Comparison of ENCODE assay signal across 9 mouse cellular contexts in the genomic region with DNA sequence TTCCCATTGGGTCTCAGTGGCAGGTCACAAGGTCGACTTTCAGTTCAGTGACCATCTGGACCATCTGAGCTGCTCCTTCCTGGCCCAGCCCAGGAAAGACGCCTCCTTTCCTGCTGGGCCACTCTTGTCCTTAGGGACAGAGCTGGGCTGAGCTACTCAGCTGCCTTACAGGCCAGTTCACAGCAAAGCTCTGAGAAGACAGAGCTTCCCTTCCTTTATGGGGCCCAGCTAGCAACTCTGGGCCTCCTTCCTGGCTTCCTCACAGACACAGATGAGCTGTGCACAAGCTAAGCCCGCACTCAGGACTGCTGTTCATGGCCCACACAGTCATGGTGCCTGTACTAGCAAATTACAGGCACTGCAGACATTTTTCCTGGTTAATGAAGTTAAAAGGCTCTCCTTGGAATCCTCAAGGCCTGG. TPM values are rescaled to one million over a fixed set of nuclear protein-coding genes. Genes with fewer than 3 reads are reported as not detected.
A peak's percentile ranks its signal among the peaks of the same experiment; 100 is the strongest.
DNase-seq lines count a peak whose midpoint lies in the region; ATAC-seq lines count a peak whose summit lies in the region.
"Had no signal": no experiment of that assay in that cellular context is flagged by ENCODE, and none has a peak within 500 bp of the region (broad histone marks: within the 10 kb centered on the region; RNA-seq: fewer than 3 reads in every experiment).

No protein-coding gene starts in this region.

- H3K9me3 ChIP-seq in megakaryocyte, embryonic 14.5 days: no peaks in the 10 kb centered on the region
- H3K9me3 ChIP-seq in heart, embryonic 13.5 days: peaks cover 3% of the 10 kb centered on the region; the same call in 1 of the 2 replicates
- no peaks in the 10 kb centered on the region for H3K9me3 ChIP-seq in stomach, embryonic 15.5 days

- peaks cover 98% of the 10 kb centered on the region for H3K4me1 ChIP-seq in megakaryocyte, embryonic 14.5 days
- H3K4me1 ChIP-seq in heart, embryonic 13.5 days: peaks cover 74% of the 10 kb centered on the region
- peaks cover 25% of the 10 kb centered on the region for H3K4me1 ChIP-seq in stomach, embryonic 15.5 days

- peaks cover 99% of the 10 kb centered on the region for H3K36me3 ChIP-seq in megakaryocyte, embryonic 14.5 days (replicated peaks; ENCODE audit: low read length)
- H3K36me3 ChIP-seq in heart, embryonic 13.5 days: peaks cover 5% of the 10 kb centered on the region
- no peaks in the 10 kb centered on the region for H3K36me3 ChIP-seq in stomach, embryonic 15.5 days

- peak overlapping the region; percentile 51 for H3K4me3 ChIP-seq in megakaryocyte, embryonic 14.5 days (replicated peaks)
- H3K4me3 ChIP-seq in heart, embryonic 13.5 days: no peak overlapping the region
- H3K4me3 ChIP-seq in stomach, embryonic 15.5 days (replicated peaks): no peak overlapping the region
- H3K4me3 ChIP-seq: myocyte had no signal

- H3K9ac ChIP-seq in heart, embryonic 13.5 days: 0 out of 2 replicates have a peak overlapping the region, but pooled peaks have one; percentile 0
- H3K9ac ChIP-seq in stomach, embryonic 15.5 days: no peak overlapping the region

- no peaks in the 10 kb centered on the region for H3K27me3 ChIP-seq in megakaryocyte, embryonic 14.5 days (replicated peaks)
- H3K27me3 ChIP-seq in heart, embryonic 13.5 days (replicated peaks): no peaks in the 10 kb centered on the region
- H3K27me3 ChIP-seq in stomach, embryonic 15.5 days (replicated peaks): no peaks in the 10 kb centered on the region

- 44% methylated on average over 3 of the region's 3 CpGs for WGBS in heart, embryonic 13.5 days
- 36% methylated on average over 3 of the region's 3 CpGs for WGBS in stomach, embryonic 15.5 days

- H3K27ac ChIP-seq in heart, embryonic 13.5 days (replicated peaks): peak overlapping the region; percentile 46
- H3K27ac ChIP-seq in stomach, embryonic 15.5 days: peak overlapping the region; percentile 70

- no peak overlapping the region for H3K4me2 ChIP-seq in heart, embryonic 13.5 days
- H3K4me2 ChIP-seq in stomach, embryonic 15.5 days: no peak overlapping the region

- DNase-seq in kidney, postnatal 36 days: peak; percentile 22 to 34
- DNase-seq in frontal cortex, postnatal 14 days (ENCODE audit: low spot score in 2 of 2): no peak
- no peak for DNase-seq in urinary bladder, adult 18-20 months (ENCODE audit: low spot score in 2 of 2)
- DNase-seq in adrenal gland, postnatal 10 days: no peak

- ATAC-seq in megakaryocyte, adult 5-6 weeks (ENCODE audit: poor library complexity, severe bottlenecking): no peak
- ATAC-seq in heart, embryonic 13.5 days (ENCODE audit: extremely low read depth, insufficient number of reproducible peaks, low FRiP score, low TSS enrichment): no peak
- ATAC-seq in stomach, embryonic 15.5 days (ENCODE audit: insufficient read depth, low FRiP score, low read depth): peak; percentile 16; the same call in 1 of the 2 replicates

RNA-seq across cellular contexts. Expression of a gene that starts 34.6 kb away (rescaled TPM):
- 0.54 TPM in 1 of 2 replicates, not detected in the other for polyA plus RNA-seq in megakaryocyte, embryonic 14.5 days (2012; ENCODE audit: insufficient read depth, low replicate concordance)
- total RNA-seq in megakaryocyte, adult 5-6 weeks (2015): not detected in 2 replicates
- total RNA-seq in megakaryocyte, adult 5-6 weeks (2017): not detected in 2 replicates
- polyA plus RNA-seq in heart, embryonic 13.5 days (2015; fragmentation: Nextera tagmentation; extraction: Ambion mirVana): not detected in 2 replicates
- not detected in 2 replicates for polyA plus RNA-seq in stomach, embryonic 15.5 days (2015; fragmentation: Nextera tagmentation; extraction: Ambion mirVana)
- total RNA-seq in adrenal gland, postnatal 10 days (2021): not detected
- polyA plus RNA-seq: myocyte had no signal

Comparison
In these comparisons a context has a peak if more than half of its experiments do, and no peak if none do; other contexts are left out.
1. DNase-seq: peak in kidney, postnatal 36 days (2 of 2); none in frontal cortex, postnatal 14 days (0 of 2), urinary bladder, adult 18-20 months (0 of 2) and adrenal gland, postnatal 10 days (single experiment).